ENCODE assay signal across 10 mouse cellular contexts in genomic region chr1:88143966-88144675, GRCm38 (mm10). TPM values are rescaled to one million over a fixed set of nuclear protein-coding genes. Genes with fewer than 3 reads are reported as not detected.
DNase-seq lines count a peak whose midpoint lies in the region; ATAC-seq and TF ChIP-seq lines count a peak whose summit lies in the region.
"Not testable (repeated sequence)": the region's sequence is repeated elsewhere in the genome, so short reads cannot be mapped to it uniquely, and the experiment has no call there.
"Had no signal": no experiment of that assay in that cellular context is flagged by ENCODE, and none has a peak within 500 bp of the region (broad histone marks: within the 10 kb centered on the region; RNA-seq: fewer than 3 reads in every experiment).

No protein-coding gene starts in this region.

- not testable (repeated sequence) for H3K4me2 ChIP-seq in lung, embryonic 15.5 days

- H3K4me3 ChIP-seq in G1E (ENCODE audit: low read depth, low read length); lung, embryonic 15.5 days; thymus, adult 2 months (ENCODE audit: control insufficient read depth, insufficient read depth, low read length): not testable (repeated sequence)

- TF ChIP-seq CTCF in G1E (IDR thresholded peaks at IDR 0.05; ENCODE audit: low read depth, low read length), result peak; percentile 25; the same call in 1 of the 2 replicates
- not testable (repeated sequence) for TF ChIP-seq CTCF in thymus, adult 2 months (IDR thresholded peaks at IDR 0.05; ENCODE audit: borderline replicate concordance, control insufficient read depth, extremely low read depth, insufficient read depth, low read length, poor library complexity)

- peak; percentile 45; the same call in 1 of the 2 replicates for ATAC-seq in G1E (ENCODE audit: extremely low read depth, insufficient number of reproducible peaks, low FRiP score, poor library complexity, severe bottlenecking)
- ATAC-seq in erythroid progenitor cell, adult 5-6 weeks (replicated peaks; ENCODE audit: low FRiP score, poor library complexity, severe bottlenecking), result peak; percentile 75
- ATAC-seq in hematopoietic stem cell, adult 5-6 weeks (replicated peaks in 1 of 2; ENCODE audit: insufficient read depth in 1 of 2, low FRiP score in 2 of 2, low TSS enrichment in 1 of 2, low read depth in 1 of 2, poor library complexity in 2 of 2, severe bottlenecking in 2 of 2), result peak; percentile 59 to 67
- 0 out of 2 replicates have a peak, but pooled peaks have one; percentile 39 for ATAC-seq in lung, embryonic 15.5 days (ENCODE audit: borderline replicate concordance, extremely low read depth, low FRiP score, low TSS enrichment)
- ATAC-seq in neutrophil, adult 5-6 weeks (ENCODE audit: extremely low read depth, insufficient number of reproducible peaks, low FRiP score, poor library complexity, severe bottlenecking), result peak; percentile 51; the same call in 1 of the 2 replicates

- TF ChIP-seq POLR2A in thymus, adult 2 months (IDR thresholded peaks at IDR 0.05; ENCODE audit: control insufficient read depth, extremely low read depth, insufficient read depth, low read length, poor library complexity), result not testable (repeated sequence)

- not testable (repeated sequence) for H3K27me3 ChIP-seq in G1E (ENCODE audit: insufficient read depth, low read length); lung, embryonic 15.5 days; thymus, adult 2 months (ENCODE audit: control insufficient read depth, insufficient read depth, low read length)

- not testable (repeated sequence) for H3K9ac ChIP-seq in lung, embryonic 15.5 days

- not testable (repeated sequence) for H3K27ac ChIP-seq in lung, embryonic 15.5 days; thymus, adult 2 months (ENCODE audit: control insufficient read depth, insufficient read depth, low read length)

- H3K9me3 ChIP-seq in G1E (replicated peaks); lung, embryonic 15.5 days: not testable (repeated sequence)

- not testable (repeated sequence) for DNase-seq in G1E (ENCODE audit: low spot score)
- peak; percentile 25 for DNase-seq in cerebellum, adult 11 months
- peak; percentile 67 to 86 for DNase-seq in kidney, postnatal 36 days
- peak; percentile 39 for DNase-seq in thymus, adult 2 months

- peaks cover 11% of the 10 kb centered on the region; the same call in 1 of the 2 replicates for H3K4me1 ChIP-seq in G1E (ENCODE audit: insufficient read depth, low read depth, low read length)
- not testable (repeated sequence) for H3K4me1 ChIP-seq in lung, embryonic 15.5 days; thymus, adult 2 months (replicated peaks; ENCODE audit: control insufficient read depth, insufficient read depth, low read length)

- 3% methylated on average over 5 of the region's 5 CpGs for WGBS in lung, embryonic 15.5 days
- 23% methylated on average over 5 of the region's 5 CpGs for WGBS in thymus, adult 2 months

- not testable (repeated sequence) for H3K36me3 ChIP-seq in G1E (replicated peaks); lung, embryonic 15.5 days; thymus, adult 2 months (ENCODE audit: control insufficient read depth, insufficient read depth, low read length)

RNA-seq across cellular contexts. Expression of gene Ugt1a6a, which starts 9.5 kb away (rescaled TPM):
- total RNA-seq in G1E (2014; fragmentation: Nextera tagmentation), result 0.60 TPM in 1 of 2 replicates, not detected in the other
- total RNA-seq in G1E (2017), result 0.23 and 0.98 TPM in 2 replicates
- polyA plus RNA-seq in G1E (2012), result not detected in 2 replicates
- 1.8 and 5.9 TPM in 2 replicates for total RNA-seq in erythroid progenitor cell, adult 5-6 weeks (2015; ENCODE audit: low replicate concordance)
- 0.26 TPM in 1 of 2 replicates, not detected in the other for total RNA-seq in erythroid progenitor cell, adult 5-6 weeks (2017; ENCODE audit: low replicate concordance)
- total RNA-seq in hematopoietic stem cell, adult 5-6 weeks (2017), result 1.4 and 5.3 TPM in 2 replicates
- 3.2 and 3.3 TPM in 2 replicates for polyA plus RNA-seq in lung, embryonic 15.5 days (2015; fragmentation: Nextera tagmentation; extraction: Ambion mirVana)
- total RNA-seq in neutrophil, adult 5-6 weeks (2017), result 14.0 and 14.7 TPM in 2 replicates
- 3.0 and 3.8 TPM in 2 replicates for polyA plus RNA-seq in thymus, adult 2 months (2012; rRNA removed)

RNA-seq across cellular contexts. Expression of gene Ugt1a5, which starts 21.7 kb away (rescaled TPM):
- total RNA-seq in G1E (2014; fragmentation: Nextera tagmentation) (not detected in 2 replicates), G1E (2017) (0.05 TPM in 1 of 2 replicates, not detected in the other)
- not detected in 2 replicates for polyA plus RNA-seq in G1E (2012)
- total RNA-seq in erythroid progenitor cell, adult 5-6 weeks (2015; ENCODE audit: low replicate concordance), result 0.72 TPM in 1 of 2 replicates, not detected in the other
- not detected in 2 replicates for total RNA-seq in erythroid progenitor cell, adult 5-6 weeks (2017; ENCODE audit: low replicate concordance)
- 0.25 and 0.65 TPM in 2 replicates for total RNA-seq in hematopoietic stem cell, adult 5-6 weeks (2017)
- polyA plus RNA-seq in lung, embryonic 15.5 days (2015; fragmentation: Nextera tagmentation; extraction: Ambion mirVana), result not detected in 2 replicates
- 2.8 TPM in 2 replicates for total RNA-seq in neutrophil, adult 5-6 weeks (2017)
- polyA plus RNA-seq in thymus, adult 2 months (2012; rRNA removed), result 0.08 and 0.09 TPM in 2 replicates
- polyA plus RNA-seq: large intestine, adult 2 months; midbrain, embryonic 12.5 days had no signal

RNA-seq across cellular contexts. Expression of gene Ugt1a6b, which starts 41.1 kb away (rescaled TPM):
- not detected in 2 replicates for total RNA-seq in G1E (2014; fragmentation: Nextera tagmentation)
- total RNA-seq in G1E (2017), result 0.27 and 0.41 TPM in 2 replicates
- not detected in 2 replicates for polyA plus RNA-seq in G1E (2012)
- total RNA-seq in erythroid progenitor cell, adult 5-6 weeks (2015; ENCODE audit: low replicate concordance), result not detected in 2 replicates
- not detected in 2 replicates for total RNA-seq in erythroid progenitor cell, adult 5-6 weeks (2017; ENCODE audit: low replicate concordance)
- 0.63 TPM in 1 of 2 replicates, not detected in the other for total RNA-seq in hematopoietic stem cell, adult 5-6 weeks (2017)
- 0.08 and 0.32 TPM in 2 replicates for polyA plus RNA-seq in lung, embryonic 15.5 days (2015; fragmentation: Nextera tagmentation; extraction: Ambion mirVana)
- 8.6 and 9.6 TPM in 2 replicates for total RNA-seq in neutrophil, adult 5-6 weeks (2017)
- 1.3 and 1.6 TPM in 2 replicates for polyA plus RNA-seq in thymus, adult 2 months (2012; rRNA removed)
- polyA plus RNA-seq: midbrain, embryonic 12.5 days had no signal

RNA-seq across cellular contexts. Expression of gene Ugt1a7c, which starts 49.3 kb away (rescaled TPM):
- total RNA-seq in G1E (2014; fragmentation: Nextera tagmentation) (0.30 and 0.63 TPM in 2 replicates), G1E (2017) (3.9 and 4.5 TPM in 2 replicates)
- 0.08 and 0.18 TPM in 2 replicates for polyA plus RNA-seq in G1E (2012)
- 4.0 and 7.5 TPM in 2 replicates for total RNA-seq in erythroid progenitor cell, adult 5-6 weeks (2015; ENCODE audit: low replicate concordance)
- total RNA-seq in erythroid progenitor cell, adult 5-6 weeks (2017; ENCODE audit: low replicate concordance), result 3.6 and 11.5 TPM in 2 replicates
- total RNA-seq in hematopoietic stem cell, adult 5-6 weeks (2017), result 42.9 and 52.3 TPM in 2 replicates
- polyA plus RNA-seq in lung, embryonic 15.5 days (2015; fragmentation: Nextera tagmentation; extraction: Ambion mirVana), result 2.3 and 3.1 TPM in 2 replicates
- 123 TPM in 2 replicates for total RNA-seq in neutrophil, adult 5-6 weeks (2017)
- 0.94 and 1.1 TPM in 2 replicates for polyA plus RNA-seq in thymus, adult 2 months (2012; rRNA removed)

RNA-seq across cellular contexts. Expression of gene Ugt1a2, which starts 56.3 kb away (rescaled TPM):
- total RNA-seq in G1E (2014; fragmentation: Nextera tagmentation), result not detected in 2 replicates
- total RNA-seq in G1E (2017), result 0.05 TPM in 1 of 2 replicates, not detected in the other
- polyA plus RNA-seq in G1E (2012), result not detected in 2 replicates
- total RNA-seq in erythroid progenitor cell, adult 5-6 weeks (2015; ENCODE audit: low replicate concordance), result 1.1 TPM in 1 of 2 replicates, not detected in the other
- not detected in 2 replicates for total RNA-seq in erythroid progenitor cell, adult 5-6 weeks (2017; ENCODE audit: low replicate concordance)
- 0.25 TPM in 1 of 2 replicates, not detected in the other for total RNA-seq in hematopoietic stem cell, adult 5-6 weeks (2017)
- 0.22 TPM in 1 of 2 replicates, not detected in the other for polyA plus RNA-seq in lung, embryonic 15.5 days (2015; fragmentation: Nextera tagmentation; extraction: Ambion mirVana)
- total RNA-seq in neutrophil, adult 5-6 weeks (2017), result 1.0 and 1.1 TPM in 2 replicates
- polyA plus RNA-seq in thymus, adult 2 months (2012; rRNA removed), result 0.09 and 0.32 TPM in 2 replicates
